Mouse (Mus musculus): ENCODE data around the gene Igf2. TPM values are rescaled to one million over a fixed set of nuclear protein-coding genes. Genes with fewer than 3 reads are reported as not detected.

Gene Igf2
- polyA plus RNA-seq, 1 experiment from 2014 or later: 337 TPM

DNA sequence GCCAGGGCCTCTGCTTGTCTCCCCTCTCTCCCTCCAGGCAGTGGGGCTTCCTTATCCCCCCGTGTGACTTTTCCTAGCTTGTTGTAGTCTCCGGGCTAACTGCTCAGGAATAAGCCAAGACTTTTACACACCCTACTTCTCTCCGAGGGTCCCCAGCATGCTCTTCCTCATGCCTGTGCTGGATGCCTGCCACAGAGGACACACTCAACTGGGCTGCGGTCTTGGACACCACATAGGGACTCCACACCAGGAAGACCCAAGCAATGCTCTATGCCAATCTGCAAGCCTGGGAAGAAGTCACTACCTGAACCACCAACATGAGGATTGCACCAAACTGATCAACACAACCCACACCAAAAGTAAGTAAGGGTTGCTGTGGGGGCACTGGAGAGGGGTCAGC lies 507 bp downstream of the Igf2 start:
- Histone ChIP-seq H3K27me3 (ENCODE audit: insufficient read depth, low read length) (peaks cover 34% of the 10 kb centered on the region), H3K36me3 (ENCODE audit: insufficient read depth, low read length) (no peaks in the 10 kb centered on the region), H3K9ac (ENCODE audit: low read depth, low read length) (no peak overlapping the region), H3K4me3 (replicated peaks; ENCODE audit: low read depth, low read length) (no peak overlapping the region), H3K27ac (no peak overlapping the region), H3K4me1 (replicated peaks; ENCODE audit: insufficient read depth, low read length) (0 out of 2 replicates have a peak, but pooled peaks cover 7% of the 10 kb centered on the region), H3K9me3 (replicated peaks; ENCODE audit: low read length) (peaks cover 12% of the 10 kb centered on the region; the same call in 1 of the 2 replicates), H3K4me2 (ENCODE audit: low read length) (no peak overlapping the region)
- no peak for TF ChIP-seq CTCF (IDR thresholded peaks at IDR 0.05; ENCODE audit: low read depth)
- DNase-seq (ENCODE audit: low spot score) (no peak), ATAC-seq (replicated peaks; ENCODE audit: low FRiP score, low read depth) (no peak)
- WGBS: 70% methylated on average over 4 of the region's 4 CpGs

DNA sequence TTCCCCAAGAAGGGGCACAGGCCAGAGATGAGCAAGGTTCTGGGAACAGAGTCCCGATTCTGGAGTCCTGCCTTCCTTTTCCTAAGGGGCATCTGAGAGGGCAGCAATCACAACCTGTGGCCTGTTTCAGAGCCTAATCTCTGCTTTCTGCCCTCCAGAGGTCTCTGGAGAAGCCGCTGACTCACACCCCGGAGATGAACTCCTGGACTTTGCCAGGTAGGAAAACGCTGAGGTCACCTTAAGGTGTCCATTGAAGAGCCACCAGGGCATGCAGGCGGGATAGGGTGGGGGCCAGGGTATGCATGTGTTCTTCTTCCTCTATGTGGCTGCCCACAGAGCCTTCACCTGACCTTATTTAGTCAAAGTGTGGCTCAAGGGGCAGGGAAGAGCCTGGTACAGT lies 1.3 kb downstream of the Igf2 start:
- Histone ChIP-seq H3K4me3 (replicated peaks; ENCODE audit: low read depth, low read length) (no peak overlapping the region), H3K36me3 (ENCODE audit: insufficient read depth, low read length) (no peaks in the 10 kb centered on the region), H3K27me3 (ENCODE audit: insufficient read depth, low read length) (peaks cover 41% of the 10 kb centered on the region), H3K9ac (ENCODE audit: low read depth, low read length) (no peak overlapping the region), H3K4me1 (replicated peaks; ENCODE audit: insufficient read depth, low read length) (0 out of 2 replicates have a peak, but pooled peaks cover 12% of the 10 kb centered on the region), H3K4me2 (ENCODE audit: low read length) (no peak overlapping the region), H3K9me3 (replicated peaks; ENCODE audit: low read length) (peaks cover 11% of the 10 kb centered on the region; the same call in 1 of the 2 replicates), H3K27ac (no peak overlapping the region)
- DNase-seq (ENCODE audit: low spot score): no peak
- no peak for TF ChIP-seq CTCF (IDR thresholded peaks at IDR 0.05; ENCODE audit: low read depth)
- ATAC-seq (replicated peaks; ENCODE audit: low FRiP score, low read depth): peak; percentile 16; the same call in 1 of the 2 replicates
- WGBS: 69% methylated on average over 5 of the region's 5 CpGs

- H3K4me2 ChIP-seq (ENCODE audit: low read length): peak overlapping the region; percentile 57
- no peaks in the 10 kb centered on the region for H3K36me3 ChIP-seq (ENCODE audit: insufficient read depth, low read length)
- 14% methylated on average over 9 of the region's 9 CpGs for WGBS
- H3K4me3 ChIP-seq (replicated peaks; ENCODE audit: low read depth, low read length): peak overlapping the region; percentile 37
- ATAC-seq (replicated peaks; ENCODE audit: low FRiP score, low read depth) (0 out of 2 replicates have a peak, but pooled peaks have one; percentile 12), DNase-seq (ENCODE audit: low spot score) (no peak)
- peaks cover 3% of the 10 kb centered on the region; the same call in 1 of the 2 replicates for H3K9me3 ChIP-seq (replicated peaks; ENCODE audit: low read length)
- peak overlapping the region; percentile 53; the same call in 1 of the 2 replicates for H3K9ac ChIP-seq (ENCODE audit: low read depth, low read length)
- TF ChIP-seq CTCF (IDR thresholded peaks at IDR 0.05; ENCODE audit: low read depth): no peak
- no peak overlapping the region for H3K27ac ChIP-seq
- H3K4me1 ChIP-seq (replicated peaks; ENCODE audit: insufficient read depth, low read length): peaks cover 12% of the 10 kb centered on the region; the same call in 1 of the 2 replicates
- H3K27me3 ChIP-seq (ENCODE audit: insufficient read depth, low read length): peaks cover 49% of the 10 kb centered on the region
These were observed 2.1 kb downstream of the Igf2 start for GRCm38 (mm10) chr7:142664465-142665029.

GRCm38 (mm10) chr7:142663931-142664421 lies 2.6 kb downstream of the Igf2 start:
- peaks cover 12% of the 10 kb centered on the region; the same call in 1 of the 2 replicates for H3K4me1 ChIP-seq (replicated peaks; ENCODE audit: insufficient read depth, low read length)
- DNase-seq (ENCODE audit: low spot score) (no peak), ATAC-seq (replicated peaks; ENCODE audit: low FRiP score, low read depth) (no peak)
- peaks cover 53% of the 10 kb centered on the region for H3K27me3 ChIP-seq (ENCODE audit: insufficient read depth, low read length)
- H3K4me2 ChIP-seq (ENCODE audit: low read length): peak overlapping the region; percentile 57
- no peaks in the 10 kb centered on the region for H3K9me3 ChIP-seq (replicated peaks; ENCODE audit: low read length)
- no peak overlapping the region for H3K27ac ChIP-seq
- no peaks in the 10 kb centered on the region for H3K36me3 ChIP-seq (ENCODE audit: insufficient read depth, low read length)
- peak overlapping the region; percentile 53 for H3K9ac ChIP-seq (ENCODE audit: low read depth, low read length)
- WGBS: 2% methylated on average over 50 of the region's 53 CpGs
- TF ChIP-seq CTCF (IDR thresholded peaks at IDR 0.05; ENCODE audit: low read depth): no peak; the same call in 1 of the 2 replicates
- H3K4me3 ChIP-seq (replicated peaks; ENCODE audit: low read depth, low read length): peak overlapping the region; percentile 37

- ATAC-seq (replicated peaks; ENCODE audit: low FRiP score, low read depth): no peak
- peak overlapping the region; percentile 57; the same call in 1 of the 2 replicates for H3K4me2 ChIP-seq (ENCODE audit: low read length)
- peaks cover 17% of the 10 kb centered on the region; the same call in 1 of the 2 replicates for H3K4me1 ChIP-seq (replicated peaks; ENCODE audit: insufficient read depth, low read length)
- no peak overlapping the region for H3K27ac ChIP-seq
- no peaks in the 10 kb centered on the region for H3K36me3 ChIP-seq (ENCODE audit: insufficient read depth, low read length)
- no peak overlapping the region for H3K4me3 ChIP-seq (replicated peaks; ENCODE audit: low read depth, low read length)
- H3K9me3 ChIP-seq (replicated peaks; ENCODE audit: low read length): no peaks in the 10 kb centered on the region
- DNase-seq (ENCODE audit: low spot score): no peak
- 37% methylated on average over 5 of the region's 5 CpGs for WGBS
- H3K9ac ChIP-seq (ENCODE audit: low read depth, low read length): no peak overlapping the region
- peaks cover 56% of the 10 kb centered on the region for H3K27me3 ChIP-seq (ENCODE audit: insufficient read depth, low read length)
- TF ChIP-seq CTCF (IDR thresholded peaks at IDR 0.05; ENCODE audit: low read depth): no peak
These were observed 3.5 kb downstream of the Igf2 start for GRCm38 (mm10) chr7:142663151-142663550.

- H3K4me3 ChIP-seq (replicated peaks; ENCODE audit: low read depth, low read length): no peak overlapping the region
- H3K36me3 ChIP-seq (ENCODE audit: insufficient read depth, low read length): no peaks in the 10 kb centered on the region
- no peak overlapping the region for H3K4me2 ChIP-seq (ENCODE audit: low read length)
- ATAC-seq (replicated peaks; ENCODE audit: low FRiP score, low read depth) (no peak), DNase-seq (ENCODE audit: low spot score) (no peak)
- H3K27me3 ChIP-seq (ENCODE audit: insufficient read depth, low read length): peaks cover 62% of the 10 kb centered on the region
- H3K27ac ChIP-seq: no peak overlapping the region
- H3K4me1 ChIP-seq (replicated peaks; ENCODE audit: insufficient read depth, low read length): peaks cover 17% of the 10 kb centered on the region; the same call in 1 of the 2 replicates
- no peak for TF ChIP-seq CTCF (IDR thresholded peaks at IDR 0.05; ENCODE audit: low read depth)
- no peak overlapping the region for H3K9ac ChIP-seq (ENCODE audit: low read depth, low read length)
- H3K9me3 ChIP-seq (replicated peaks; ENCODE audit: low read length): no peaks in the 10 kb centered on the region
These were observed 4.8 kb downstream of the Igf2 start for GRCm38 (mm10) chr7:142661811-142662210.
